Mouse (Mus musculus) layer of hippocampus, adult 9-11 months (tissue): Measurements from ENCODE around the gene Dpp9.

ENCODE experiments used
- DNase-seq: peaks from one replicate; pipeline ENCODE4 v3.0.0; 2022

The Dpp9 gene

GRCm38 (mm10) chr17:56139355-56139754 lies 79.3 kb downstream of the Dpp9 start:
- no peak for DNase-seq

- DNase-seq, result no peak
Measured at GRCm38 (mm10) chr17:56137839-56138613, 80.7 kb downstream of the Dpp9 start.
